Mouse (Mus musculus) thymus, postnatal 25 days (tissue): ENCODE measurements at regions not wholly inside any gene's neighbourhood (a gene's known extent, or its start where the extent isn't known, plus 50 kb on each side); places are given as distances from the start of the nearest gene placed in this dataset.

Experiments used
- DNase-seq: peaks from one replicate; pipeline ENCODE4 v3.0.0; 2022

GRCm38 (mm10) chr15:67434284-67434683 lies 933.6 kb upstream of the Lrrc6 start:
- DNase-seq: peak; percentile 53

- DNase-seq: no peak
These were observed 923.2 kb upstream of the Lrrc6 start for GRCm38 (mm10) chr15:67423922-67424321.

GRCm38 (mm10) chr15:67422277-67422953 lies 921.7 kb upstream of the Lrrc6 start:
- DNase-seq: no peak

- DNase-seq: no peak
These were observed 920.1 kb upstream of the Lrrc6 start for GRCm38 (mm10) chr15:67420776-67421175.

- DNase-seq: no peak
These were observed 919.0 kb upstream of the Lrrc6 start for GRCm38 (mm10) chr15:67419733-67420132.

- DNase-seq: no peak
These were observed 917.0 kb upstream of the Lrrc6 start for GRCm38 (mm10) chr15:67417742-67418163.

- no peak for DNase-seq
These were observed 915.1 kb upstream of the Lrrc6 start for GRCm38 (mm10) chr15:67415840-67416239.

- DNase-seq: no peak
These were observed 913.7 kb upstream of the Lrrc6 start for GRCm38 (mm10) chr15:67414371-67414930.

- DNase-seq: no peak
These were observed 912.9 kb upstream of the Lrrc6 start for GRCm38 (mm10) chr15:67413581-67413980.

- DNase-seq: no peak
These were observed 911.7 kb upstream of the Lrrc6 start for GRCm38 (mm10) chr15:67412394-67412793.

GRCm38 (mm10) chr15:67411657-67412056 lies 910.9 kb upstream of the Lrrc6 start:
- no peak for DNase-seq

GRCm38 (mm10) chr15:67410012-67410411 lies 909.3 kb upstream of the Lrrc6 start:
- DNase-seq: peak; percentile 54

- DNase-seq: no peak
These were observed 908.3 kb upstream of the Lrrc6 start for GRCm38 (mm10) chr15:67408871-67409559.

- DNase-seq: no peak
These were observed 906.5 kb upstream of the Lrrc6 start for GRCm38 (mm10) chr15:67407244-67407643.

- DNase-seq: peak; percentile 20
These were observed 904.8 kb upstream of the Lrrc6 start for GRCm38 (mm10) chr15:67405523-67405922.

GRCm38 (mm10) chr15:67405011-67405410 lies 904.3 kb upstream of the Lrrc6 start:
- no peak for DNase-seq

- no peak for DNase-seq
These were observed 901.6 kb upstream of the Lrrc6 start for GRCm38 (mm10) chr15:67402310-67402709.

- no peak for DNase-seq
These were observed 896.6 kb upstream of the Lrrc6 start for GRCm38 (mm10) chr15:67397269-67397668.

GRCm38 (mm10) chr15:67395114-67395513 lies 894.4 kb upstream of the Lrrc6 start:
- no peak for DNase-seq

- no peak for DNase-seq
These were observed 891.2 kb upstream of the Lrrc6 start for GRCm38 (mm10) chr15:67391918-67392317.

GRCm38 (mm10) chr15:67388514-67388913 lies 887.8 kb upstream of the Lrrc6 start:
- DNase-seq: no peak

- DNase-seq: no peak
These were observed 886.2 kb upstream of the Lrrc6 start for GRCm38 (mm10) chr15:67386896-67387295.

GRCm38 (mm10) chr15:67373599-67373998 lies 872.9 kb upstream of the Lrrc6 start:
- DNase-seq: no peak

GRCm38 (mm10) chr15:67373030-67373429 lies 872.3 kb upstream of the Lrrc6 start:
- DNase-seq: no peak
